Mouse (Mus musculus) hindlimb bud, embryonic 11.5 days (tissue): ENCODE measurements around the gene Dcps.
"Not testable (repeated sequence)": the region's sequence is repeated elsewhere in the genome, so short reads cannot be mapped to it uniquely, and the experiment has no call there.

Experiments
- DNase-seq: peaks from one replicate; pipeline ENCODE4 v3.0.0-alpha.2; 2012; ENCODE audit warnings: low read depth, low spot score; ENCODE audit errors: extremely low spot score

Gene Dcps

DNA sequence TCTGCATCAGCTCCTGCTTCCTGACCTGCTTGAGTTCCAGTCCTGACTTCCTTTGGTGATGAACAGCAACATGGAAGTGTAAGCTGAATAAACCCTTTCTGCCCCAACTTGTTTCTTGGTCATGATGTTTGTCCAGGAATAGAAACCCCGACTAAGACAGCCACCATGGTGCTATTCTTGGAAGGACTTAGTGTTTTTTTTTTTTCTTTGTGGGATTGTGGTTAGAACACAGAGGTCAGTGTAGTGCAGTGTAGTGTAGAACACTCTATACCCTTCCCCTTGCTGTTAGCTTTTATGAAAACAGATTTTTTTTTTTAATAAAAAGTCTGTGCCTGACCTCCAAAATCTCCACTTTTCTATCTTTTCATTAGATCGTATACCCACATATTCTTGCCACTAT, 7.0 kb upstream of the Dcps start:
- DNase-seq: no peak

DNA sequence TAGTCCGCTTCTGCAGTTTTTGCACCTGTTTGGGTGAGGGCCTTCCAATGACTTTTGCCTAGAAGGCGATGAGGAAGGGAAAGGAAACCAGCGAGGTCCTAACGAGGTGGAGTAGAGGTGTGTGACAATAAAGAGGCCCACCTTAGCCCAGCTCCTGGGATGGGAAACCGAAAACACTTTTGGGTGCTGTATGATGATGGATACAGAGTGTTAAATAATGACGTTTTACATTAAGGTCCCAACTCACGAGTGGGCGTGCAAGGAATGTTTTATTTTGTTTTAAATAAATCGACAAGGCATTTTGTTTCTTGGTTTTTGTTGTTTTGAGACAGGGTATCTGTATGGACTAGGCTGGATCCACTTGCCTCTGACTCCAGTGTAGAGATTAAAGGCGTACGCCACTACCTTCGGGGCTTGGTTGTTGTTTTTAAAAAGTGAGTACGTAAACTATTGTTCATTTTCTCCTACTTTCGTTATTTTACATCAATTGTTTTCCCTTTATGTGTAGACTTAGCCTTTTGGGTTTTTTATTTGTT, 331 bp upstream of the Dcps start:
- no peak for DNase-seq

DNA sequence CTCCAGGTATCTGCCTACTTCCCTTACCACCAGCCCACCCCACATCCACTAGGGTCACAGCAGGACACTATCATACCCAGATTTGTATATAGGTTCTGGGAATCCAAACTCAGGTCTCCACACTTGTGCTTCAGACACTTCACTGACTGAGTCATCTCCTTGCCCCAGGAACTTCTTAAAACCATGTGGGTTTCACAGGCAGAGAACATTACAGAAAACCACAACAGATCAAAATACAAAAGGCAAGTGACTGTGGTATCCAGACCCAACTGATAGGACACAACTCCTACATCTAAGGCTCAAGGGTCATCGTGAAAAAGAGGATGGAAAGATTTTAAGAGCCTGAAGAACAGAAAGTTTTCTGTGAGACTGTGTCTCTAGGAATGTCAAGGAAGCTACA, 2.5 kb downstream of the Dcps start:
- DNase-seq: no peak

DNA sequence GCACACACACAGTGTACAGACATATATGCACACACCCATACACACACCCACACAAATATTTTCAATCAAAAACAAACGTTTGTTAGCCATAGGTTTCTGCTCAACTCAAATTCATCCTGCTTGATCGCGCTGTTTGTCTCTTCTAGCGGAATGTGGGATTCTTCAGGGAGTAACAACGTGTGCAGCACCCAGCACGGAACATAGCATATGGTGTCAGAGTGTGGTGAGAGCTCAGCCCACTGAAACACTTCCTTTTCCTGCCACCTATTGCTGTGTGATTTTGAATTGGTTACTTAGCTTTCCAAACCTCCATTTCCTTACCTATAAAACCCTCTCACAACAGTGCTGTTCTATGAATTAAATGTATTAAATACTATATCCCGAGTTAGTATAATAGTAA, 5.8 kb downstream of the Dcps start:
- no peak for DNase-seq

DNA sequence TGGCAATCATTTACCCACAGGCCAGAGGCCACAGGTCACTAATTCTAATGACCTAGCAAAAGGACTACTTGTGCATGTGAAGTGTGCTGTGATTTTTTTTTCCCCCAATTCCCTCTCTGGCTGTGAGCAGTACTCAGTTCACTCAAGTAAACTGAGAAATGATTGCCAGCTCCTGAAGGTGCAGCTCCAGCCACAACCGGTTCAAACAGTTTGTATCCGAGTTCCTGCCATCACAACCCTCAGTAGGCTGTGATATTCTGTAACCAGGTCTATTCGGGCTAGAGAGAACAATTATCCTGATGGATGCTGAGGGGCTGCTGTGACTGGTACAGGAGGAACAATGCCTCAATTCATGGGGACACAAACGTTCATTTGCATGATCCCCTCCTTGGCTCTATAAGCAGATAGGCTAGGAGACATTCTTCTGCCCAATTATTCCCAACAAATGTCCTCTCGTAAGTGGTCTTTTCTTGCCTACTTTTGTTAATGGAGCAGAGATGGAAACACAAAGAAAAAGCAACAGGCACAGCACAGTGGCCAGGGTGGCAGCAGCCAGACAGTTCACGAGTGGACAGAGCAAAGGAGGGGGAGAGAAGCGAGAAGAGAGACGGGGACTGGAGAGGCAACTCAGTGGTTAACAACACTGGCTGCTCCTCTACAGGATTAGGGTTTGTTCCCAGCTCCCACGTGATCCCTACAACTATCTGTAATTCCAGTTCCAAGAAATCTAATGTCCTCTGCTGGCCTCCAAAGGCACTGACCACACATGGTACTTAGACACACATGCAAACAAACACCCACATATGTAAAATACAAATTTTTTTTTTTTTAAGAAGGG, 8.8 kb downstream of the Dcps start:
- DNase-seq: no peak

DNA sequence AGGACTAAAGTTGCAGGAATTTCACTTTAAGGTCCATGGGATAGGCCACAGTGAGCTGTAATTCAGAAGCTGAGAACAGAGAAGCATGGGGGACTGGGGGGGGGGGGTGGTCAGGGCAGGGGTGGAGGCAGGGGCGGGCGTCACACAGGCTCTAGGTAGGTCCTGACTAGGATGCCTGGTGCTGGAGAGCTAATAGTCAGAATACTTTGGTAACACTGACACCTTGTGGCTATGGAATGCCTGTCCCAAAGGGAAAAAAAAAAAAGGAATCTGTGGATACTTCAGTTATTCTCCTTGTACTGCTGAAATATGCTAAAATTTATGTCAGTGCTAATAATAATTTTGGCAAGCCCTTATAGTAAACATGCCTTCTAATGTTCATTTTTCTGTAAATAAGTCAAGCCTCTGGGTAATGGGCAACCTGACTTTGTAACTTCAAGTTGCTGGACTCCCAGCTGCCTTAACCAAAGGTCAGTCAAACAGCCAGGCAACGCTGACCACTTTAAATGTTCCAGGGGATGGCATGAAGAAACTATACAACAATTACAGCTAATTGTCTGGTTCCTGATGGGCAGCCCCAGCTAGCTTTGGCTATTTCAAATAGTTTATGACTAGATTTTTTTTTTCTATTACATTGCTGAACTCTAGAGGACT, 9.6 kb downstream of the Dcps start:
- no peak for DNase-seq

DNA sequence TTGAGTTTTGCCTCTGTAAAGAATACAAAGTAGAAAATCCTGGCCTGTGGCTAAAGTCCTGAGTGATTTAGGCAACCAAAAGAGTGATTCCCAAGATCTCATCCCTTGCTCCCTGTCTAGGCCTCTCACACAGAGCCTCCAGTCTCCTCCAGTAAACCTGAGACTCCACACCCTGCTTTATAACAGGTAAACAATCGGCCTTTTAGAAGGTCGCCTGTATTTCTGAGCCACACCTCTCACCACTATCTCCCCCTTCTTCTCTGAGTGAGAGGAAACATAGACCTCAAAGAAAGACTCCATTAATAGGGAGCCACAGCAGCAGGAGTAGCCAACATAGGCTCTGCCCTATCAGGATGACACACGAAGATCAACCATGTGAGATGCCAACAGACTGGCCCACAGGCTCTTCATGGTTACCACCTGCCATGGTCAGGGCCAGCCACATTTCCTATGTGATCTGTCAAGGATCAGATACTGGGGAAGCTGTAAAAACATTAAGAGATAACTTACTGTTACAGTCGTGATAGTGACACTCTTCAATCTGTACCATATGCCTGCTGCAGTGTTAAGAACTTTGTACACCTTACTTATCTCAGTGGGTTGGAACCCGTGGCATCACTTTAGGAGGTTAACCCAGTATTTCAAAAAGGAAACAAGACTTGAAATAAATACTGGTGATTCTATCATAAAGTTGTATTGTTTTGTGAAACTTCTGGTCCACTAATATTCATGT, 11.6 kb downstream of the Dcps start:
- no peak for DNase-seq

DNA sequence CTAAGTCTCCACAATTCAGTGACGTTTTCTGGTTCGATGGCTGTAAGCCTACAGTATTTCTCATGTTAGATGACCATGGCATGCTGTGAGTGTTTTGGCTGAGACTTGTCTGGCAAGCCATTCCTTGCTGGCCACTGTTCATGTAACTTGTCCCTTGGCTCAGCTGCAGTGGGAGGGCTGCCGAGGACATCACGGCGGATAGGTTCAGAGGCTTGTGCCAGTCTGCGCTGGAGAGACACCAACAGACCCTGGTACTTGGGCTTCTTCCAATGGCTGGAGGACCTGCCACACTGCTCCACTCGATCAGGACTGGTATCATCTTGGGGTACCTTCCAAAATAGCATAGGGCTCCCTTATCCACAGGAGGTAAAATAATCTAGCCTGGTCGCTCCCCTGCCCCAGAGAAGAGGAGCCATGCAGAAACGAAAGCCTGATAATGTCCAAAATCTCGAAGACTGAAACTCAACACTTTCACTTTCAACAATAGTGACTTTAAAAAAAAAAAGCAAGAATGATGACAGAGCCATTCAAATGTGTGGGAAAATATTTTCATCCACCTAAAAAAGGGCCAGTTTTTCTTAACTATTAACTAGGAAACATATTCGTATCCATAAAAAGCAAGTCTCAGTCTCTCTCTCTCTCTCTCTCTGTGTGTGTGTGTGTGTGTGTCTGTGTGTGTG, 12.7 kb downstream of the Dcps start:
- DNase-seq: no peak

DNA sequence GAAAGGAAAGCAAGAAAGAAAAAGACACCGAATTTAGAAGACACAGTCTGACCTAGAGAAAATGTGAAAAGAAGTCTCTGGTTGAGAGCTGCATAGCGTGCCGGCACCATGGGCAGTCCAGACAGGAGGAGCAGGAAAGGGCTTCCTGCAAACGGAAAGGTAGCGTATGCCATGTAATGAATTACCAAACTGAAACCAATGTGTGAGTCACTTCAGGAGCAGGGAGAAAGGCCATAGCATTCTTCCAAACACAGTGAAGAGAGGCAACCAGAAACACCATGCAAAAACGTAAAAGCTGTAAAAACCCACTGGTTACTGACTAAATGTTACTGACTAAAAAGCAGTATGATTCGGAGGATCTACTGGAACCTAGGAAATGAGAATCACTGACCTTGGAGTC, 14.1 kb downstream of the Dcps start:
- DNase-seq: no peak

DNA sequence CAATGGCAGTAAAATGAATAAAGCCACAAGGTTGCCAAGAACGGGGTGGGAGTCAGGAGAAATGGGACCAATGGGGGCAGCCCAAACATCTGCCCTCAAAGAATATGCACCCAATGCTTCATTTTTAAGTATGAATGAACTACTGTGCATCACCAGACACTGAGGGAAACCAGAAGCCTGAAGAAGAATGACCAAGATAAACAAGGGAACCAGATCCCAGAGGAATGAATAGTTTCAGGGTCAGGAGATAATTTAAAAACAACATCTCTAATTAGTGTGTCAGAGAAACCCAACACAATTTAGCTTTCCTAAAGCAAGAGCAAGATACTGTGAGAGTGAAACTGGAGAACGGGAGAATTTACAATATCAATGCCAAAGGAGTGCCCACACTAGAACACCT, 15.2 kb downstream of the Dcps start:
- no peak for DNase-seq

DNA sequence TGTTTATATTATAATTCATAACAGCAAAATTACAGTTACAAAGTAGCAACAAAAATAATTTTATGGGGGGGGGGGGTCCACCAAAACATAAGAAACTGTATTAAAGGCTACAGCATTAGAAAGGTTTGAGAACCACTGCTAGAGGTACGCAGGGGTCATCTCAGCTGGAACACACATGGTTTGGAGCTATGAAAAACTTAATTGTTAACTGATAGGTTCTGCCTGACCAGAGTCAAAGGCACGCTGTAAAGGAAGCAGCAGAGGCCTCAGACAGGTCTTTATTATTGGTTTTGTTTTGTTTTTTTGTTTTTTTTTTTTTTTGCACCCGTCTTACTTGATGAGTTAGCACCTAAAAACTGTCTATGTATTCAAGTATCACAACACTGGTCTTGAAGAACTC, 17.4 kb downstream of the Dcps start:
- no peak for DNase-seq

DNA sequence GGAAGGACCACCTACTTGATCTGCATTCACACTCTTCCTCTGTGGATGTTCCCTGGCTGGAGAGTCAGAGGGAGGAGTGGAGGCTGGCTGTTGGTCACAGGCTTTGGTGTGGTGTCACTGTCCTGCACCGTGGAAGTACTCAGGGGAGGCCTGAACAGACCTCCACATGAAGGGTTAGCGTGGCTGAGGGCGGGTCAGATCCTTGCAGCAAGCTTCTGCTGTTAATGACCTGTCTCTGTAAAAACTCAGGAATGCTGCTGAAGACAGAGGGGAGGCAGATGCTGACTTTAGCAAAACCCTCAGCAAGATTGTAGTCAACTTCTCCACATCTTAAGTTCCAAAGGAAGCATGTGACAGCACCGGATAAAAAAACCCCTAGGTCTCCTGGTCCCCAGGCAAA, 19.0 kb downstream of the Dcps start:
- no peak for DNase-seq

DNA sequence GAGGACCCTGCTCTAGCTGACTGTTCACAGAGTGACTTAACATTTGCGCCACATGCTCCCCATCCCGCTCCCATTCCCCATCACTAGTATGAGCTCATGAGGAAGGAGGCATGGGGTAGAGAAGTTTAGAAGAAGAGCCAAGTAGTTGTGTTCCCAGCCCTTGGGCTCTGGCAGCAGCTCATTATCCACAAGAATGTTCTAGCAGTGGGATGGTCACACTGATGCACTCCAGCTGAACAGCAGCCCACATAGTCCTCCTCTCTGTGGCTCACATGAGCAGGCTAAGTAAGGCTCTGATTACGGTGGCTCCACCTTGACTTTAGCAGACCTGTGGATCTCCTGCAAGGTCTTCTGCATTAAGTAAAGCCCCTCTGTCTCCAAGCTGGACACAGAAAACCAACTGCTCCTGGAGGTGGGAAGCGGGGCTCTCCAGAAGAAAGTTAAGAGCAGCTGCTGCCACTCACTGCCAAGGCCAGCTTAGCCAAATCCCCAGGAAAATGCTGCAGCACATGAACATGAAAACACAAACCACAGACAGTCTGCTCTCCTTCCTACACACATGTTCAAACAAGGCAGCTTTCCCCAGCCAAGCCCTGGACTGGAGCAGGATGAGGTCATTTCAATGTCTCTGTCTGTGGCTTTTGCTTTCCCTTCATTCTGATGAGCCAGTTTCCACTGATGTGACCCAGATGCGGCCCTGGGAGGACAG, 19.7 kb downstream of the Dcps start:
- DNase-seq: no peak

DNA sequence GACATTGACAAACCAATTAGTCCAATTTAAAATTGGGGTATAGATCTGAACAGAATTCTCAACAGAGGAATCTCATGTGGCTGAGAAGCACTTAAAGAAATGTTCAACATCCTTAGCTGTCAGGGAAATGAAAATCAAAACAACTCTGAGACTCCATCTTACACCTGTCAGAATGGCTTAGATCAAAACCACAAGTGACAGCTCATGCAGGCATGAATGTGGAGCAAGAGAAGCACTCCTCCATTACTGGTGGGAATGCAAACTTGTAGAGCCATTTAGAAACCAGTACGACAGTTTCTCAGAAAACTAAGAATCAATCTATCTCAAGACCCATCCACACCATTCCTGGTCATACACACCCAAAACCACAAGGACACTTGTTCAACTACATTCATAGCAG, 22.9 kb downstream of the Dcps start:
- DNase-seq: no peak

DNA sequence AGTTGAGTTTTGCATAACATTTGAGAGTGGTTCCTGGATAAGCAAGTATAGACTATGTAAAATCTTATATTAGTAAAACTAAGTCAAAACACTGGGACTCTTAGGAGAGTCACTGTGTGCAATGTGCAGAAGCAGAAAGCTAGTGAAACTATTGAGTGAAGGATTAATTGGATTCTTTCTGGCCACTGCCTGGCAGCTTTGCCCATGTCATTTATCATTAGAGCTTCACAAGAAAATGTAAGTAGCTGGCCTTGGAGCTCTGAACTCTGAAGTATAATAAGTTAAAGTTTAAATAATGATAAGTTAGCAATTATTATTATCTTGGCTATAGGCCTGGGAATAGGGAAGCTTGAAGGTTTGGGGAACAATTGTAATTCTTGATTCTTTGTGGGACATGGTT, 27.0 kb downstream of the Dcps start:
- DNase-seq: not testable (repeated sequence)

DNA sequence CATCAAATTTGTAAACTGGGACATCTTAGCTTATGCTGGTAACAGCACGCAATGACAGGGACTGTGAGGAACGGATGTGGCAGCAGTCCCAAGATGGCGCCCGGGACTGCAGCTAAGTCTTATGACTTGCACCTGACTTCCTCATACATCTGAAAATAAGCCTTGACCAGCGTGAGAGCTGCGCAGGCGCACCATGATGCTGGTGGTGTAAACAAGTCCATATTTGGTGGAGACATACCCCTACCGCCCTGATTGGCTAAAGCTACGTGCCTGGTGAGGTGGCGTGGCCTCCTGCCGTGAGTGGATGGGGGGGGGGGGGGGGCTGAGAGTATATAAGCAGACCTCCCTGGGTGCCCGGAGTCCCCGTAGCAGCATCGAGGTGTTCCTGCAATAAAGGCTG, 28.6 kb downstream of the Dcps start:
- not testable (repeated sequence) for DNase-seq

DNA sequence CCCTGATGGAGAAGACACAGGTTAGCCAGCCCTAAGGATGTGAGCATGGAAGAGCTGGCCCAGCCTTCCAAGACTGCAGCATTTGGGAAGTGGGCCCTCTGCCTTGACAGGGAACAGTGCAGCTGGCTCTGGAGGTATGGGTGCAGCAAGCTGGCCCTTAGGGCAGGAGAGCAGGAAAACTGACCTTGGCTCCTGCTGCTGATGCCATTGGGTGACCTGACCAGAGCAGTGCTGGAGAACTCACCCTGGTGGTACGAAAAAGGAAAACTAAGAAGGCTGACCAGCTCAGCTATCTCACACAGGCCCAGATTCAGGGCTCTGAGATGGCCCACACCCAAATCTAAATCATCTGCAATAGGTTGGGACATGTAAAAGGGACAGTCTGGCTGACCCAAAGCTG, 30.0 kb downstream of the Dcps start:
- no peak for DNase-seq

DNA sequence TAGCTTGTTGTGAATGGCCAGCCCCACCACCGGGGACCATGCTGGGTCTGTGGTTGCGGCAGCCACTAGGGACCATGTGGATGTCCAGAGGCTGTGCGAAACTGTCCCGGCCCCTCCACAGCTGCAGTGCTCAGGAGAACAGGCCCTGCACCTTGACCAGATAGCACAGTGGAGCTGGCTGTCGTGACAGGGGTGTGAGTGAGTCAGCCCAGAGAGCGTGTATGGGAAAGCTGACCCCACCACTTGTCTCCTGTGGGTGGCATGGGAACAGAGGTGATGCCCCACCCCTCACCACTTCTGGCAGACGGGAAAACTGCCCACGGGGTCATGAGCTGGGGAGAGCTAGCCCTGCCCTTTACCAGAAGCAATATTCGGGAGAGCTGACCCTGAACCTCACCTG, 30.7 kb downstream of the Dcps start:
- no peak for DNase-seq

DNA sequence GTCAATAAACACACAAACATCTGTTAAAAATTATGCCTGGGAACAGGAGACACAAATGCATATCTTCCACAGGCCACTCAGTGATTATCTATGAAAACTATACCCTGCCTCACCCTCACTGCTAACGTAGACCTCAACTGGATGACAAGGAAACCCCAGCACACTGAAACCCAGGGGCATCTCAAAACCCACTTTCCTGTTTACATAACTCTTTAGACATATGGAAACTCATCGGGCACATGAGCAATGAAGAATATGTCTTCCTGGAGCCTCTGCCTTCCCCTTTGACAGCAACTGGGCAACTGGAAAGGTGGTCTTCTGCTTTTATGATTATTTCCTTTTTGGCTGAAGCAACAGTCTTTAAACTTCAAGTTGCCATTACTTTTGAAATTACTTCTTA, 33.6 kb downstream of the Dcps start:
- no peak for DNase-seq

DNA sequence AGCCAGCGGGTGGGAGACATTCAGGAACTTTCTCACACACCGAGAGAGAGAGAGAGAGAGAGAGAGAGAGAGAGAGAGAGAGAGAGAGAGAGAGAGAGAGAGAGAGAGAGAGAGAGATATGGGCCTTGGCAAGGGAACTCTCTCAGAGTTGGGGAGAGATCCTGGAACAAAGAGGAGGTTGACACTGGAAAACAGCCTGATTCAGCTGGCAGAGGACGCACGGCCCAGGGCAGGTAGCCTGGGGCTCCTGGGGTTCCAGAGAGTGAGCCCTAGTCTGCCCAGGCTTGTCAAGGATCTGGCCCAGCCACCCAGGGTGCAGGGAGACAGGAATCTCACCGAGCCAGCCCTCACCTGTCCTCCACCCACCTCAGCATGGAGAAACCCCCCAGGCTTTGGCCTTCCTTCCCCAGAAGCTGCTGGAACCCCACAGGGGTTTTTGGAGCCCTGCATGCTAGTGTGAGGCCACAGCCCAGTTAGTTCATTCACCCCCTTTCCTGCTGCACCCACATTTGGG, 36.6 kb downstream of the Dcps start:
- no peak for DNase-seq
